Mouse (Mus musculus): ENCODE measurements at regions not wholly inside any gene's neighbourhood (a gene's known extent, or its start where the extent isn't known, plus 50 kb on each side); places are given as distances from the start of the nearest gene placed in this dataset.

DNA sequence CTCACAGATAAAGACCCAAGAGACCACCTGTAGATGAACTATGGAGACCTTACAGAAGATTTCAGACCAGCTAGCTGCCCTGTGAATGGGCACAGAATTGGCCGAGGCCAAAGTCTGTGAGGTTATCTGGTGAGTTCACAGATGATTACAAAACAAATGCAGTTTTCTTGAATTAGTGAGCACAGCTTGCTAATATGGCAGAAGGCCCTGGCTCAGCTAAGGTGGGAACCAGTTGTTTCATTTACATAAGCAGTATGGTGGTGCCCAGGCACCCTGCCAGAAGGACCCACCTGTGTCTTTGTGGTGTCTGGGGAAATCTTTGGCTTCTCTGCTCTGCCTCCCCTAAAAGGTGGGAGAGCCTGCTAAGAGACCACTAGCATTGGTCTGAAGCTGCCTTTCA lies 466.9 kb downstream of the Cd83 start:
- DNase-seq, result no peak

DNA sequence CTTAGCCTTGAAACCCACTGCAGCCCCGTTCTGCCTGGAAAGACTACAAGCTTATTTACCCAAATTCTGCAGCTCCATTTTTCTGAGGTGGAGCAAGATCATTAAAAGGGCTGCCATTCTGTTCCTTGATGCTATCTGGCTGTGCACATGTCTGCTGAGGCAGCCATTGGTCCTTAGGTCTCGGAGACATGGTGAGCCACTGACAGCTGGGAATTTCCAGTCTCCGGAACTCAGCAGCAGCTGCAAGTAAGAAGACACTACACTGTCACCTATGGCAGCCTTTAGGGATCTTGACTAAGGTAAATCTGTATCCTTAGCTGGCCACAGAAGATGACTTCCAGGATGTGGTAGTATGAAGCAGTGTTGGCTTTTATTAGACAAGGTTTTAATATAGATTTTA lies 467.9 kb downstream of the Cd83 start:
- DNase-seq, result no peak

- no peak for DNase-seq
Measured at GRCm38 (mm10) chr13:44258422-44258821, 470.9 kb upstream of the Jarid2 start.

DNA sequence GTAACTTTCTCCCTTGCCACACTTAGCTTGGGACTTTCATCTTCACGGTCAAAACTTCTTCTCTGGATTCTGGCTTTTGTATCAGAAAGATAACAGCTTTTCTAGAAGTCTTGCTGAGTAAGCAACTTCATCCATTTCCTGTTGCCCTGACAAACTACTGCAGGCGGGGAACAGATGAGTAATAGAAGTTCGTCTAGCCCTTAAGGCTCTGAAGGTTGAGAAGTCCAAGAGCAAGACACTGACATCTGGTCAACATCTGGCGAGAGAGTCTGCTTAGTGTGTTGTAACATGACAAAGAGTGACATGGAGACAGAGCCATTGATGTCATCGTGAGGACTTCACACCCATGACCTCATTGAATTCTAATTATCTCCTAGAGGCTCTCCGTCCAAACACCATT lies 469.2 kb upstream of the Jarid2 start:
- DNase-seq, result no peak

GRCm38 (mm10) chr13:44260637-44261333 lies 468.5 kb upstream of the Jarid2 start:
- DNase-seq, result no peak

- no peak for DNase-seq
Measured at GRCm38 (mm10) chr13:44272746-44273524, 456.3 kb upstream of the Jarid2 start.

DNA sequence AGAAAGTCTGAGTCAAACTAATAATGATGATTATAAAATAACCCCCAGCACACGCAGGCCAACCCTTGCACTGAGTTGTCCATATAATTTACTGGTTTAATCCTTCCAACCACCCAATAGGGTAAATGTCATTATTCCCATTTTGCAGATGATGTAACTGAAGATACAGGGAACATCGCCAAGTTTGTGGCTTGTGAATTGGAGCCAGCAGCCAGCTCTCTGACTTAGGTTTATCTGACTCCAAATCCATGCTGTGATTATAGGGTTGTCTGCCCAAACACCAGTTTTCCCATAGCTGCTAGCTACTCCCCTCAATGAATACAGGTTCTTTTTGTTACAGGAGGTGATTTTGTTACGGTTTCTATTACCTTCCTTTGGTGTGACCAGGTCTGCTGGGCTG lies 451.3 kb upstream of the Jarid2 start:
- no peak for DNase-seq

- no peak for DNase-seq
Measured at GRCm38 (mm10) chr13:44279036-44279435, 450.2 kb upstream of the Jarid2 start.

GRCm38 (mm10) chr13:44280296-44280695 lies 449.0 kb upstream of the Jarid2 start:
- no peak for DNase-seq

DNA sequence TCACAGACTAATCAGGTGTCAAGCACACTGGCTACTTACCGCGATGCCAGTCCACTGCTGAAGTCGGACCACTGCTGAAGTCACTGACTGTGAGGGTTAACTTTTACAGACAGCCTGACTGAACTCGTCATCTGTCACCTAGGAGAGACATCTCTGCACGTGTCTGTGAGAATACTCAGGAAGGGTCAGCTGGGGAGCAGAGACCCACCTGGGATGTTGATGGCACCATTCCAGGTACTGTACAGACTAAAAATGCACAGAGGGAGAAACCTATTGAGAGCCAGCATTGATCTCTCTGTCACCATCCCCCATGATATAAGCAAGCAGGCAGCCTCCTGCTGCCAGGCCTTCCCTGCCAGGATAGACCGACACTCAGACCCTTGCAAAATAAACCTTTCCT lies 447.5 kb upstream of the Jarid2 start:
- no peak for DNase-seq

GRCm38 (mm10) chr13:44282306-44282705 lies 447.0 kb upstream of the Jarid2 start:
- DNase-seq, result no peak

- no peak for DNase-seq
Measured at GRCm38 (mm10) chr13:44282731-44283571, 446.3 kb upstream of the Jarid2 start.

DNA sequence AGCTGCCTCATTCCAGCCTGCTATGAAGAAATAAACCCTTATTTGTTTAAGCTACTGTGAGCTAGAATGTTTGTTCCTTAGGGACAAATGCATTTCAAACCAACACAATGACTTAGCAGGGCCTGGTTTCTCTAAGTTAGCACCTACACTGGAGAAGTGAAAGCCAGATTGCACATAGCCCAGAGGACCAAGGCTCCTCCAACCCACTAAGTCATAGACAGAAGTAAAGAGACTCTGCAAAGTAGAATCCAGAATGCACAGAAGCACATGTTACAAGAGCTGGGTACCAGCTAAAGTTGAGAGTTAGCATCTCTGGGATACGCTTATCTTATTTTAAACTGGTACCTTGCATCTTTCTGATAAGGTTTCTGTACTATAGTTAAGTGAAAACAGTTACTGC lies 443.4 kb upstream of the Jarid2 start:
- DNase-seq, result no peak

GRCm38 (mm10) chr13:44290199-44290598 lies 439.1 kb upstream of the Jarid2 start:
- DNase-seq, result no peak

DNA sequence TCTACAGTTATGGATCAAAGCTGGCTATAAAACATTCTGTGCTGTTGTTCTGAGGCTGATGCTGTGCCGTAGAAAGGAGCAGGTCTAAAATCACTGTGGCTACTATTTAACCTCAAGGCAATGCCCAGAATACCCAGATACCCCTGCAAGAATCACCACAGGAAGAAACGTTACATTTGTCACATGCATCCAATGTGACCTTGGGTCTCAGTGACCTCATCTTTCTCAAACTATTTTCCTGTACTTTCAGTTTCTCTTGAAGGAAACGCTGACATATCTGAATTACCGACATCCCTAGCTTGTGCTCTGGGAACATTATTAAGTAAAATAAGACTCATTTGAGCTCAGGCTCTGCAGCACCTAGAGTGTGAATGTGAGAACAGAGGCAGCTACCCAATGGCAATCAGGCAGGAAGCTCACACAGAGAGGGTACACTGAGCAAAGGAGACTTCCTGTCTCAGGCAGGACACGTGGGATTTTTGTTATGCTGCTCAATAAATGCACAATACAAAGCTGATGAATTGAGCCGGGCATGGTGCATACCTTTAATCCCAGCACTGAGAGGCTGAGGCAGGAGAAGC lies 436.7 kb upstream of the Jarid2 start:
- DNase-seq, result peak; percentile 13

- DNase-seq, result peak; percentile 60
Measured at GRCm38 (mm10) chr13:44293736-44294416, 435.4 kb upstream of the Jarid2 start.

DNA sequence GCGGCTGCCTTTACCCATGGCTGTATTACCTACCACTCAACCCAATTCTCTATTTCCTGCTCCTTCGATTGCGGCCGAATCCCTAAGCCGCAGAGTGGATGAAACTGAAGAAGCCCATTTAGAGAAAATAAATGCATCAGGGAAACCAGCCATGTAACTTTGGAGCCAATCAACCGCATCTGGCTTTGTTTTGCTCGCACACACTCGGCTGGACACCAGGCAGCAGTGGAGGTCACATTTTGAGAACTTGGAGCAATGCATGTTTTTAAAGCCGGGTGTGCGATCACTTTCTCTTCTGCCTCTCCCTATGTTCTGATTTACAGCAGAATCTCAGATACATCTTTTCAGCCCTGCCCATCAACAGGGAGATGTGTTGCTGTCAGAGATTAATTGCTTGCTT lies 433.7 kb upstream of the Jarid2 start:
- no peak for DNase-seq

- DNase-seq, result no peak
Measured at GRCm38 (mm10) chr13:44300611-44301010, 428.7 kb upstream of the Jarid2 start.

- DNase-seq, result no peak
Measured at GRCm38 (mm10) chr13:44301215-44301614, 428.1 kb upstream of the Jarid2 start.

DNA sequence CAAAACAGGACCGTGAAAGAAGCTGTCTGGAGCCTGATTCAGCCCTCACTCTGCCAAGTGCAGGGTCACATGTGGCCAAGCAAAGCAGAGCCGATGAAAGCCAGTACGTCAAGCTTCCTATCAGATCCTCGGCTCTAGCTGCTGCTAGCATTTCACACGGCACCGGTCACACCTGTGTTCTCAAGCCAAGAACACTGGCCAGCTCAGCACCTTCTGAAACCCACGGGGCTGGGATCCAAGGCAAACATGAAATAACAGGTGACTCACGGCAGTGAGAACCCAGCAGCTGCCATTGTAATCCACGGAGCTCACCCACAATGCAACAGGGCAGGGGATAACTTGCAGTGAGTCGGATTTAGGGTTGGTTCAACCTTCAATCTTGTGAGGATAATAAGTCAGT lies 427.3 kb upstream of the Jarid2 start:
- DNase-seq, result peak; percentile 66

GRCm38 (mm10) chr13:44305134-44305991 lies 423.9 kb upstream of the Jarid2 start:
- DNase-seq, result no peak
